Mouse (Mus musculus): ENCODE measurements around the gene Mtus2.

The Mtus2 gene

GRCm38 (mm10) chr5:148354536-148354935, 397.4 kb downstream of the Mtus2 start:
- DNase-seq = no peak

- DNase-seq = no peak
These were observed 398.7 kb downstream of the Mtus2 start for GRCm38 (mm10) chr5:148355822-148356221.

GRCm38 (mm10) chr5:148357168-148357567, 400.0 kb downstream of the Mtus2 start:
- DNase-seq = no peak

DNA sequence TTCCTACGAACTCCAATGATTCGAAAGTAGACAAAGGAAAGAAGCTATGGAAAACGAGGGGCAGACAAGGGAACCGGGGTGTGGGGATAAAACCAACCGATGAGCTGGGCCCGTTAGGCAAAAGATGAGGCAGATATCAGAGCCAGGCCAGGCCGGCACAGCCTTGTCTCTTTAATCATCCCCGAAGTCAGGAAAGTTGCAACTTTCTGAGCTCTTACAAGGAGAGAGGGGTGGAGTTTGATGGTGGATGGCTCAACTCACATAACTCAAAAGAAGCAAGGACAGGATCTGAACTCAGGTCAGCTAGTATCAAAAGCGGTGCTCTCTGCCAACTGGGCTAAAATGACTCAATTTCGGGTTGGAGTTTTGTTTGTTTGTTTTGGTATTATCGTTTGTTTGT, 402.0 kb downstream of the Mtus2 start:
- no peak for DNase-seq

DNA sequence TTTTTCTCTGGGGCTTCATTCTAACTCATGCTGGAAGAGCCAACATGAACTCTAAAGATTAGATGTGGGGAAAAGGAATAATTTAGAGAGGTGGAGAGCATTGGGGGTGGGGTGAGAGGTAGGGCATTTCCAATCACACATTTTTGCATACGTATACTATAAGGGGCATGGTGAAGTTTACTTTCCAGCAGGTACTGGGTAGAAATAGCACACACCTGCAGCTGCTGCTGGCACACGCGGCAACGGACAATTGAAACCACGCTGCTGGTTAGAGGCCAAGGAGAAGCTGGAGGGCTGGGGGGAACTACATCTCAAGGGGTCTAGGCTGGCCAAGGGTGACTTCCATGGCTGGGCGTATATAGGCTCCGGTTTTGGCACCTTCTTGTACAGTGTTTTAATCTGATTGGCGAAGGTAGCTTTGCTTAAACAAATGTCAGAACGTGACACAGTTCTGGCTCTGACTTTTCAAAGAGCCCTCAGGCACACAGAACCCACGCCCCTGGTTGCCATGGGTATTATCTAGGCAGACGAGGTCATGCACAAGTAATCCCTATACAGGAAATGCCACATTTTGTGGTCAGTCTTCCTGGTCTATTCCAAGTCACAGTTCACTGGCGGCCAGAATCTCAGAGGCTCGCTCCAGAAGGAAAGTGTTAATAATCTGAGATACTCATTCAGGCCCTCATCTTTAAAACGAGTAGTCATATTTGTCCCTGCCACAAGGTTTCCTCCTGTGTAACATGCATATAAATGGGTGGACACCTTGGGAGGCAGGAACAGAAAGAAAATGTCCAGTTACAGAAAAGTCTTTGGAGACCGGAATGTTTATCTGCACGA, 404.0 kb downstream of the Mtus2 start:
- DNase-seq = no peak

- no peak for DNase-seq
These were observed 404.6 kb downstream of the Mtus2 start for GRCm38 (mm10) chr5:148361759-148362010.

- DNase-seq = no peak
These were observed 405.2 kb downstream of the Mtus2 start for GRCm38 (mm10) chr5:148362296-148362695.

DNA sequence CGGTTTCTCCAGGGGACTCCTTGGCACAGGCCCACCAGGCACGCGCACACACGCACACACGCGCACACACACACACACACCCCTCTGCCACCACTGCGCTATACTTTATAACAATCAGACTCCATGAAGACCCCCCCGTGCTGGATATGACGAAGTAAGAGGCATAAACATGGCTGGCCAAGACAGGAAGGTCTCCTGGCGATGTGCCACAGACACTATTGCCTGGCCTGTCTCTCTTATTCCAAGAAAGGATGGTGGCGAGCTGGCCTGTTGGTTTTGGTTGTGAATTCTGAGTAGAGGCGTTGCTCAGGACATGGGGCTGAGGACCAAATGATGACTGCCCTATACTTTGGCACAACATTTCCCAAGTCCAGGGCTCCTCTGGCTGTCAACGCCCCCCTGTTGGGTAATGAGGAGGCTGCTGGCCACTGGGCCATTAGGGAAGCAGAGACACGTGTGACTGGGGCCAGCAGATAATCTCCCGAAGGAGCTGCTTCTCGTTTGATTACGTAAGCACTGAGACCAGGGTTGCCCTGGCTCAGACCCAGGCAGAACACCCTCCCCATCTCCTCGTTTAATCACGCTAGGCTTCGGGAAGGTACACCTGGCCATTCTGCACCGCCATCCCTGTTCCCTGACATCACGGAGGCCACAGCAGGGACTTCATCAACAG, 406.5 kb downstream of the Mtus2 start:
- DNase-seq = no peak

Data from cerebellum, adult 11-12 months (tissue).